Mouse (Mus musculus) embryonic stem cell, embryonic (primary cell): ENCODE data around the gene Slc9c1.

ENCODE experiments used
- CTCF ChIA-PET, 4 experiments: fragments of 300-600 bp in 2 of 4; fragments of 350-600 bp in 2 of 4; sonication (Branson Sonifier 250); formaldehyde crosslinking; loops; one replicate each; lab custom pipeline; 2022; ENCODE audit warnings: inconsistent platforms in 2 of 4; lab: Charles Lee
- POLR2A ChIA-PET, 4 experiments: fragments of 300-600 bp in 2 of 4; fragments of 350-600 bp in 2 of 4; sonication (Branson Sonifier 250); formaldehyde crosslinking; loops; one replicate each; lab custom pipeline; 2022; ENCODE audit warnings: antibody characterized with exemption in 4 of 4, inconsistent platforms in 1 of 4; lab: Charles Lee

Gene Slc9c1

DNA sequence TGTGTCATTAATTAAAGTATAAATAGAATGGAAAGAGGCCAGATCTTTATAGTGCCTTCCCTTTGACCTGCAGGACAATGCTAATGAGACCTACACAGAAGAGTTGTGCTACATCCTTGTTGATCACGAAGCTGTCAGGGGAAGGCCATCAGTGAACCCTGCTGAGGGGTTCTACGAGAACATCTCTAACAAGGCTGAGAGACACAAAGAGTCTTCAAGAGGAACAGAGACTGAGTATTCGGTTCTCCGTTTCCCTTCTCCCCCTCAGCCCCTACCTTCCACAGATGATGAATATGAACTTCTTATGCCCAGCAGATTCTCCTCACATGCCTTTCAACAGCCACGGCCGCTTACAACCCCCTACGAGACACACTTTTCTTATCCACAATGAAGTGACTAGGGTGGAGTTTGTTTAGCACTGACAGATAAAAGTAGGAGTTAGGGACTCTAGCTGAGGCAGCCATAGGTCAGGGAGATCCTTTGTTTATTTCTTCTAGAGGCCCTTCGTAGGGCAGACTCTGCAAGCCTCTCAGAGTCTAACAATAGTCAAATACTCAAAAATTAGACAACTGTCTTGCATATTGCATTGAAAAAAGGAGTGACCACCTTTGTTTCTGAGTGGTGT, 84.8 kb downstream of the Slc9c1 start:
- ChIA-PET CTCF (no interaction called here), POLR2A (no interaction called here)

GRCm38 (mm10) chr16:45623230-45623629, 88.1 kb downstream of the Slc9c1 start:
- CTCF ChIA-PET, result no interaction called here
- POLR2A ChIA-PET, result no interaction called here

- POLR2A ChIA-PET, result no interaction called here
Measured at GRCm38 (mm10) chr16:45624791-45625190, 89.7 kb downstream of the Slc9c1 start.

GRCm38 (mm10) chr16:45625342-45625741, 90.2 kb downstream of the Slc9c1 start:
- CTCF ChIA-PET, result no interaction called here
- POLR2A ChIA-PET, result no interaction called here

More at GRCm38 (mm10) chr16:45624791-45625190, 89.7 kb downstream of the Slc9c1 start:
- CTCF ChIA-PET, result no interaction called here

DNA sequence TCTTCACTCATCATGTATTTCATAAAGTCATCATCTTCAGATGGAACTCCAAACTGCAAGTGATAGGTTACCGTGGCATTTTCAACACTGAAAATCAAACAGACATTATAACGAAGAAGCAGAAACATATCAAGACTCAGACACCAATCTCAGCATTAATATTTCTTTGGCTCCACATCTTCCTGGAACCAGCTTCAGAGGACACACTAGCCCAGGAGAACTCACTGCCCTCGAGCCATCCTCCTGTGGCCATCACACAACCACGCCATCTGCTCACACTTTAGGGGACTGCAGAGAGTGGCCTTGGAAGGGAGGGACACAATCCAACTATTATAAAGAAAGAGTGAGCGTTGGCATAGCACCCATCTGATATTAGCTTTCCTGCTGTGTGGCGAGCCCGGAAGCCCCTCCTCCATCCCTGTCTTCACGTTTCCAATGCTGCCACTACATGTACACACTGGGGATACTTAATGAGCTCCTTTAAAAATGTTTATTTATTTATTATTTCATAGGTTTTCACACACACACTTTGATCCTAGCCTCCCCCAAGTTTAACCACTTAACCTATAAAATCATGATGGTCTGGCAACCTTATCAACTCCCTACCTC, 94.5 kb downstream of the Slc9c1 start:
- ChIA-PET POLR2A (interaction anchor here in 1 of 4 experiments (0.5 to 0.9 kb wide), 2 partner anchors 10 to 644 kb away, joined by 3 to 4 read pairs; no protein-coding TSS in a partner anchor), CTCF (interaction anchor here in 3 of 4 experiments (0.6 to 2.1 kb wide), 14 partner anchors 15 to 437 kb away, joined by 3 to 8 read pairs (median 3); partner anchors contain the start of gene BC016579 (in 1 of the 3))

- ChIA-PET POLR2A (interaction anchor here in 1 of 4 experiments (0.9 kb wide), 1 partner anchor 9 kb away, joined by 3 read pairs; no protein-coding TSS in a partner anchor), CTCF (interaction anchor here (0.6 to 2.1 kb wide), 18 partner anchors 14 to 438 kb away, joined by 3 to 8 read pairs (median 3); partner anchors contain the start of gene BC016579 (in 1 of the 4))
Measured at GRCm38 (mm10) chr16:45630347-45630960, 95.3 kb downstream of the Slc9c1 start.

GRCm38 (mm10) chr16:45632420-45632819, 97.3 kb downstream of the Slc9c1 start:
- ChIA-PET CTCF (interaction anchor here in 2 of 4 experiments (0.6 to 0.8 kb wide), 2 partner anchors 52 to 467 kb away, joined by 3 to 5 read pairs; no protein-coding TSS in a partner anchor), POLR2A (no interaction called here)

GRCm38 (mm10) chr16:45635826-45636225, 100.7 kb downstream of the Slc9c1 start:
- CTCF ChIA-PET, result interaction anchor here in 1 of 4 experiments (0.6 kb wide), 1 partner anchor 18 kb away, joined by 3 read pairs; no protein-coding TSS in a partner anchor
- POLR2A ChIA-PET, result no interaction called here

GRCm38 (mm10) chr16:45640070-45640762, 105.1 kb downstream of the Slc9c1 start:
- CTCF ChIA-PET, result no interaction called here
- POLR2A ChIA-PET, result no interaction called here

- ChIA-PET CTCF (no interaction called here), POLR2A (no interaction called here)
Measured at GRCm38 (mm10) chr16:45641301-45641700, 106.2 kb downstream of the Slc9c1 start.

GRCm38 (mm10) chr16:45643944-45644343, 108.8 kb downstream of the Slc9c1 start:
- ChIA-PET CTCF (interaction anchor here in 1 of 4 experiments (0.7 kb wide), 1 partner anchor 14 kb away, joined by 4 read pairs; no protein-coding TSS in a partner anchor), POLR2A (interaction anchor here in 2 of 4 experiments (0.6 to 0.8 kb wide), 2 partner anchors 10 to 117 kb away, joined by 3 to 6 read pairs; partner anchors contain the start of gene BC016579 (in 1 of the 2))

DNA sequence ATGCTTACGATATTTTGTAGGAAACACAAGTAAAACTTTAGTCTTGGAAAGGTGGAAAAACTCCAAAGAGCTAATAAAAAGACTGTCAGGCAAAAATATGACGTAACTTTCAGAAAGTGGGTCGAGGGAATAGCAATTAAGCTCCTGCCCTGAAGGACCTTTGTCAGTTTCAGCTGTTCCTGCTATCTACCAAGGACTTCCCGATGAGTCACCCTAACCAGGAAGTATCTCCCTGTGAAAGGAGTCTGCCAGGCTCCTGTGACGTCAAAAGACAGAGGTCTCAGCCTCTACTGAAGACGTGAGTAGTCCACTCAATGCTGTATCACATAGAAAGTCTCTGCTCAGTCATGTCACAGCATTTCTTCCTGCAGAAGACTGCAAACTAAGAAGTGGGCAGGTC, 109.3 kb downstream of the Slc9c1 start:
- POLR2A ChIA-PET, result interaction anchor here in 1 of 4 experiments (0.8 kb wide), 1 partner anchor 9 kb away, joined by 3 read pairs; the partner anchor contains the start of gene BC016579
- CTCF ChIA-PET, result interaction anchor here in 2 of 4 experiments (0.6 to 0.7 kb wide), 2 partner anchors 14 to 109 kb away, joined by 3 to 4 read pairs; no protein-coding TSS in a partner anchor

DNA sequence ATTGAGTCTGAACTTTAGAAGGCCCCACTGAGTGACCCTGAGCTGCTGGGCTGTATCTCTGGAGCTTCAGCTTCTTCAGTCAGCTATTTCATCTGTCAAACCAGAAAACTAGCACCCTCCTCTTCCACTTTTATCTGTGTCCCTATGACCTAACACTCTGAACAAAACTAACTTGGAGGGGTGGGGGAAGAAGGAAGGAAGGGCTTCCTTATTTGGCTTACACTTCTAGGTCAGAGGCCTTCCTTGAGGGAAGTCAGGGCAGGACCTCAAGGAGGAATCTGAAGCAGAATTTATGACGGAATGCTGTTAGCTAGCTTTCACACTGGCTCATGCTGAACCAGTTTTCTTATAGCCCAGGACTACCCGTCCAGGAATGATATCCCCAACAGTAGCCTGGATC, 116.4 kb downstream of the Slc9c1 start:
- POLR2A ChIA-PET, result no interaction called here
- CTCF ChIA-PET, result no interaction called here

- ChIA-PET CTCF (interaction anchor here in 2 of 4 experiments (0.5 to 1.6 kb wide), 2 partner anchors 23 to 74 kb away, joined by 3 to 13 read pairs; no protein-coding TSS in a partner anchor), POLR2A (interaction anchor here in 1 of 4 experiments (0.9 to 1.1 kb wide), 3 partner anchors 9 to 458 kb away, joined by 3 read pairs; no protein-coding TSS in a partner anchor)
Measured at GRCm38 (mm10) chr16:45653009-45653933, 118.2 kb downstream of the Slc9c1 start.

GRCm38 (mm10) chr16:45653934-45654332, 118.8 kb downstream of the Slc9c1 start, which contains the start of gene BC016579:
BC016579 (minus strand) TSS chr16:45654068.
- ChIA-PET CTCF (interaction anchor here in 3 of 4 experiments (0.5 to 1.6 kb wide), 3 partner anchors 24 to 1129 kb away, joined by 3 to 13 read pairs (median 5); no protein-coding TSS in a partner anchor), POLR2A (interaction anchor here in 1 of 4 experiments (0.9 to 1.1 kb wide), 2 partner anchors 10 to 459 kb away, joined by 3 read pairs; no protein-coding TSS in a partner anchor)

DNA sequence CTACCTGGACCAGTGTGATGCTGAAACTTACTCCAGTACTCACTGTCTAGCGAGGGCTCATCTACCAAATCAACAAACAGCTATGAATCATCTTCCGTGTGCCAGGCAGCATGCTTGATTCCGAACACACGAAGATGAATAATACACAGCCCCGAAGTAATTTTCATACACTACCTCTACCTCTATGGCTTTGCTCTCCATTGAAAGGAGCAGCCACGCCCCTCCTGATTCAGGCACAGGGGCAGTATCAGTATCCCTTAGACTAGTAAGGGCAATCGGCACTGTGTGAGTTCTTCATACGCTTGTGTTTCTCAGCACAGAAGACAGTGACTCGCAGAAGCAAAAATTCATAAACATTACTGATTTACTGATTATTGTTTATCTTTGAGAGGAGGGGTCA, 119.4 kb downstream of the Slc9c1 start:
- CTCF ChIA-PET, result interaction anchor here in 1 of 4 experiments (0.6 kb wide), 1 partner anchor 1130 kb away, joined by 5 read pairs; no protein-coding TSS in a partner anchor
- POLR2A ChIA-PET, result interaction anchor here in 1 of 4 experiments (0.9 to 1.1 kb wide), 2 partner anchors 10 to 459 kb away, joined by 3 read pairs; no protein-coding TSS in a partner anchor
